Mouse (Mus musculus) large intestine, adult 2 months (tissue): ENCODE measurements around the gene Nt5c3b. TPM values are rescaled to one million over a fixed set of nuclear protein-coding genes. Genes with fewer than 3 reads are reported as not detected.

Experiments
- DNase-seq: peaks from one replicate; pipeline ENCODE4 v3.0.0-alpha.2; 2012; ENCODE audit warnings: low read depth, low spot score
- WGBS: fragments of 180-500 bp; shearing (Covaris S2); methylation state at CpG from one replicate; pipeline ENCODE4 v1.1.7; 2018; 5-methylcytosine and 5-hydroxymethylcytosine counted together
- polyA plus RNA-seq: library from polyadenylated mRNA; depleted of rRNA; stranded (reverse); fragments of >200 nt; gene quantifications from 2 replicates; pipeline ENCODE4 v1.2.3, GENCODE M21; 2012

Nt5c3b gene
- polyA plus RNA-seq, 1 experiment: 18.5 TPM

DNA sequence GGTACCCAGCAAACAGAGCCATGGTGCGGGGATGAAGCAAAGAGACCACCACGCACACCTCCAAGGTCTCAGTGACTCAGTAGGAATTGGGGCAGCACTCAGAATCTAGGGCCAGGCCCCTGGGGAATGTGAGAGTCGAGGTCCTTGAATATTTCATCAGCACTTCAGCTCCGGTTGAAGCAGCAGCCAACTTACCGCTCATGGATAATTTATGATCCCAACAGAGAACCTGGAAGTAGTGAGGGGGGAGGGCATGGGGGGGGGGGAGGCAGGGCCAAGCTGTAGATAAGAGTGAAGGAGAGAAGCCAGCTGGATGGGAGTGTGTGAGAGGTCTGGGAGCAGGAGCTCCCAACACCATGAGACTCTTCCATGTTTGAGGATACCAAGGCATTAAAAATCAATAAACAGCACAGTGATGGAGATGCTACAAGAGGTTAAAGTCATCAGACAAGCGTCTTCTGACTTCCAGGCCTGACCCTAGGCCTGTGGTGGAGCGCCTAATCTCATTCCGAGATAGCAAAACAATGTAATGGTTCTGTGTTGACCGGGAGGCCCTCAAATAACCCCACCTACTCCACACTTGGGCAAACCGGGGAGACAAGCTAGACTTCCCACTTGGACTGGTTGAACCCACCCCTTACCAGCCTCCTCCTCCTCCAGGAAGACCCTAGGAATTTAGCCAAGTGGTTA, 38.0 kb downstream of the Nt5c3b start:
- WGBS: 43% methylated on average over 10 of the region's 10 CpGs
- DNase-seq: no peak

DNA sequence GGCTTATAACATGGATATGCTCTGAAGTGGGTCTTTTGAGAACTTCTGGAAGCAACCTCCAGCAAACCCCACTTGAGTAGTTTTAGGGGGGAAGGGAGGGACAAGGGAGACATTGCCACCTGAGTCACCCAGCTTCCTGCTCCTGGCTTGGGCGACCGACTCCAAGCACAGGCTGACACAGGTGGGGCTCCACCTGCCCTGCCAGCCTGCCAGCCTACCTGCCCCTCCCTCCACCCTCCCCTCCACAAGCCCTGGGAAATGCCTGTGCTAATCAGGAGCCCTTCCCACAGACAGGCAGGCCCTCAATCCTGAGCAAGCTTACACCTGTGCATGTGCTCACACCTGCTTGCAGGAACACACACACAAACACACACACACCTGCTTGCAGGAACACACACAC, 38.9 kb downstream of the Nt5c3b start:
- WGBS: 34% methylated on average over 2 of the region's 2 CpGs
- no peak for DNase-seq

DNA sequence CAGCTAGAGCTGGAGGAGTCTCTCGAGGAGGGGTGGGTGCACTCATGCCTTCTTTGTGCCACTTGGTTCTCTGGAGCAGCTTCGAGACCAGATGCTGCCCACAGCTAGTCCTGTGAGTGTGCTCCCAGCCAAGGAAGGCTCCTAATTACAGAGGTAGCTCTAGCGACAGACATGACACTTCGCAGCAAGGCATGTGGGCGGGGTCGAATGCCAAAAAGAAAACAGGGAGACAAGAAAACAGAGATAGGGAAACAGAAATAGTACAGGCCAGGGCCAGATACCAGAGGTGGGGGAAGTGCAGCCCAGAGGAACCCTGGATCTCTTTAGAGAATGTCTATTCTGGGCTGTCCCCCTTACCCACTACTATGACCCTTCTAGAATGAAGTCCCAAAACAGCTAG, 39.4 kb downstream of the Nt5c3b start:
- DNase-seq: no peak
- 26% methylated on average over 6 of the region's 6 CpGs for WGBS

GRCm38 (mm10) chr11:100400842-100401241, 40.8 kb downstream of the Nt5c3b start:
- 48% methylated on average over 6 of the region's 6 CpGs for WGBS
- no peak for DNase-seq

- 76% methylated on average over 12 of the region's 12 CpGs for WGBS
- DNase-seq: no peak
These were observed 41.7 kb downstream of the Nt5c3b start for GRCm38 (mm10) chr11:100399727-100400538.

DNA sequence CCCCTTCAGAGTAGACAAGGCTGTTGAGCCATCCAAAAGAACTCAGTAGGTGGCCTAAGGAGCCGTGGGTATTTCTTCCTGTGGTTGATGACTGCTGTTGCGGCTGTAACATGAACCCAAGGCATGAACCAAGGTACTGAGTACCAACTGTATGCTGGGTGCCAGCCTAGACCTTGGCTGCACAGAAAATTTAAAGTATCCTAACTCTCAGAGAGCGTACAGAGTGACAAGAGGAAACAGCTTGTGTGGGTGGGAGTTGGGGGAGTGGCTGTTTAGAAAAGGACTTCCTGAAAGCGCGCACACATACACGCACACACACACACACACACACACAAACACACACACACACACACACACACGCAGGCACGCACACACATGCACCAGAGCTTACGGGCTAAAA, 42.3 kb downstream of the Nt5c3b start:
- 73% methylated on average over 9 of the region's 9 CpGs for WGBS

GRCm38 (mm10) chr11:100398517-100398916, 43.1 kb downstream of the Nt5c3b start:
- WGBS: 76% methylated on average over 7 of the region's 7 CpGs
- no peak for DNase-seq

More for the DNA sequence above, 42.3 kb downstream of the Nt5c3b start:
- no peak for DNase-seq

DNA sequence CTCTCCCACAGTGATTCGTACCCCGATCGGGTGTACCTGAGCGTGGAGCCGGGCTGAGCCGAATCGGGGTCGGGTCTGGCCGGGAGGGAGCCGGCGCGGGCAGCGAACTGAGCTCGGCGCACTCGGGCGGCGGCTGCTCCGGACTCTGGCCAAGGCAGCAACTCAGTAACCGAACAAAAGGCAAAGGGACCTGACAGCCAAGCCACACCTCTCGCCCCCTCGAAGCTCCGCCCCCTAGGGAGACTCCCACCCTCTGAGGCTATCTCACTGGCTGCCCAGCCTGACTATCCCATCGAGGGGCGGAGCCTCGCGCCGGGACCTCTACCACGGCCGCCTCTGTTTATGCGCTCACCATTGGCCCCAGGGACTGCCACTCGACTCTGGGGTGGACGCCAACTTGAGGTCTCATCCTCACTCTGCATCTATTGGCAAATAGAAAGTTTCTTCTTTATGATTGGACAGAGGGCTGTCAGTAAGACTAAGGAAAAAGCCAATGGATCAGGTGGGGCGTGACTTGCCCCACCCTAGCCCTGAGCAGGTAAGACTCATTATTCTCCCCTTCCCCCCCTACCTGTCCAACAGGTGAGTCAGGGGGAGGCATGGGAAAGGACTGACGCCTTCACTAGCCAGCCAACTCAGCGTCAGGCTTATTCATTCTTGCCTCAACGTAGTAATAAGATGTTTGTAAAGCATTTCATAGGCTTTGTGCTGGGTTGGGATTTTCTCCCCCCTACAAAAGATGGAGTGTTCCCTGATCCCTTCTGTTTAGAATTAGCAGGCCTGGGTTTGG, 43.8 kb downstream of the Nt5c3b start, which contains the start of gene Jup:
Jup (minus strand) TSS at position 164 of the 790 bp plus-strand sequence.
- DNase-seq: peak; percentile 99
- WGBS: 1% methylated on average over 37 of the region's 37 CpGs

DNA sequence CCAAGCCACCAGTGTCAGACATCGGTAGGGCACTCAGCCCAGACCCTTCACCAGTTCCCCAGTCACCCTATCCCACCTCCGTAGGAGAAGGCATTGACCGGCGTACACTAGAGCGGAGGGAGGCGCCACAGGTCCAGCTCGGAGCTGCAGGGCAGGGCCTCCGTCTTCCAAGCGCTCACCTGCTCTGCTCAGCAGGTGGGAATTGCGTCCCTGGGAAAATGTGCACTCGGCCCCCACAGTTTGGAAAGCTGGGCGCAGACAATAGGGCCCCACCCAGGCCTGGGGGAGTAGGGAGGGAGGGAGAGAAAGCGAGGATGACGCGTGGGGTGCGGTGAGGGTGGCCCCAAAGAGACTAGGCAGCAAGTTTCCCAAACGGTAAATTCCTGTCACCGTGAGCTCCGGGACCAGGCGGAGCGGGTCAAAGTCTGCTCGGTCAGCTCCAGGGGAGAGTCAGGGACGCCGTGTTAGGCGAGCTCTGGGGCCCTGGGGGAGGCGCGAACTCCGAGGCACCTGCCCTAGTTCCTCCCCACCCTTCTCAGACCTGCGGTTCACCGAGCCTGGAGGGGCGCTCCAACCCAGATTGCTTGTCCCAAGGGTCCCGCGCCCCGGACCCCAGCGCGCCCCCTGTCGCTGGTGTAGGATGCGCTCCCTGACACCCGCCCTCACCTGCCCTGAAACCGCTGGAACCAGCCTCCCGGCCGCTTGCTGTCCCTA, 44.6 kb downstream of the Nt5c3b start:
- WGBS: 1% methylated on average over 42 of the region's 42 CpGs
- no peak for DNase-seq

- 12% methylated on average over 17 of the region's 17 CpGs for WGBS
- DNase-seq: no peak
These were observed 45.6 kb downstream of the Nt5c3b start for GRCm38 (mm10) chr11:100395861-100396631.

- no peak for DNase-seq
- WGBS: 13% methylated on average over 11 of the region's 11 CpGs
These were observed 46.4 kb downstream of the Nt5c3b start for GRCm38 (mm10) chr11:100395200-100395599.

DNA sequence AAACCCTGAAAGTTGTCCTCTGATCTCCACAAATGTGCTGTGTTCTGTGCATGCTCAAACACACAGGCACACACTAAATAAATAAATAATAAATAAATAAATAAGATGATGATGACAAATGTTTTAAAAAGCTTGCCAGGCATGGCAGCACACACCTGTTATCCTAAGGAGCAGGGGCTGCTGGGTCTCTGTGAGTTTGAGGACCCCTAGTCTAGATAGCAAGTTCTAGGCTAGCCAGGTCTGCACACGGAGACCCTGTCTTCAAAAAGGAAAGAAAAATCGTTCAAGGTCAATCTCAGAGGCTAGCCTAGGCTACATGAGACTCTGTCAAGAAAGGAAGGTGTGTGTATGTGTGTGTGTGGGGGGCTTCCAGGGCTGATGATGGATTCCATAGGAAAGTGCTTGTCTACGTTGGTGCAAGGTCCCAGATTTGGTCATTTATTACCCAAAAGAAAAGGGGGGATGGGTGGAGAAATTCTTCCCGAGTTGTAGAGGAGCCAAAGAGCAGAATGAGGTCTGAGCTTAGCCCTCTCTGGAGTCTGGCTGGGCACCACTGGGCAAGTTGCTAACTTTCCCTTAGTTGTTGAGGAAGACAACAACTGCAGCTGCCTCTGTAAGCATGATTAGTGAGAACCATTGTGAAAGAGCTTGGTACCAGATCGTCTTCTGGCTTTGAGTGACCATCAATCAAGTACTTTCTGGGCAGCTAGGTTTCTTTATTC, 47.1 kb downstream of the Nt5c3b start:
- DNase-seq: no peak
- 38% methylated on average over 5 of the region's 5 CpGs for WGBS

GRCm38 (mm10) chr11:100393733-100394132, 47.9 kb downstream of the Nt5c3b start:
- DNase-seq: no peak
- 31% methylated on average over 7 of the region's 7 CpGs for WGBS

DNA sequence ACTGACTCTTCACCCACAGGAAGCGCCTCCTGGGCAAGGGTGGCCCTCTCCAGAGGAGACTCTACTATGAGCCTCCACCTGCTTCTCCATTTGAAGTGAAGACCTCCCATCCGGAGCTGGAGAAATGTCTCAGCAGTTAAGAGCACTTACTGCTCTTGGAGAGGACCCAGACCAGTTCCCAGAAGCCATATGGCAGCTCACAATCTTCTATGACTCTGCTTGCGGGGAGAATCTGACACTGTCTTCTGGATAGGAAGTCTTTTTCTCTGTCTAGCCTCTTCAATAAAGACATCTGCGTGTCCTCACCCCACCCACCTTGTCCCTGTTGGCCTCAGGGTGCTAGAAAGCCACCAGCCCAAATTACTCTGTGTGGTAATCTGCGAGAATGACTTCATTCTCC, 48.6 kb downstream of the Nt5c3b start:
- no peak for DNase-seq
- WGBS: 53% methylated on average over 5 of the region's 5 CpGs

GRCm38 (mm10) chr11:100391884-100392345, 49.7 kb downstream of the Nt5c3b start:
- 88% methylated on average over 7 of the region's 7 CpGs for WGBS

GRCm38 (mm10) chr11:100391081-100391883, 50.3 kb downstream of the Nt5c3b start:
- 19% methylated on average over 9 of the region's 9 CpGs for WGBS
- no peak for DNase-seq

More at GRCm38 (mm10) chr11:100391884-100392345, 49.7 kb downstream of the Nt5c3b start:
- no peak for DNase-seq

GRCm38 (mm10) chr11:100389931-100390445, 51.6 kb downstream of the Nt5c3b start:
- 30% methylated on average over 8 of the region's 8 CpGs for WGBS
- no peak for DNase-seq
